Mouse (Mus musculus) retina, embryonic 14.5 days (tissue): ENCODE results near the gene Vmn1r223.
"Not testable (repeated sequence)": the region's sequence is repeated elsewhere in the genome, so short reads cannot be mapped to it uniquely, and the experiment has no call there.

Experiments used
- DNase-seq: peaks from one replicate; pipeline ENCODE4 v3.0.0-alpha.2; 2015; ENCODE audit warnings: low spot score

The Vmn1r223 gene

GRCm38 (mm10) chr13:23246834-23247233 is at the start of gene Vmn1r223:
Vmn1r223 (plus strand) TSS chr13:23247134.
- not testable (repeated sequence) for DNase-seq

DNA sequence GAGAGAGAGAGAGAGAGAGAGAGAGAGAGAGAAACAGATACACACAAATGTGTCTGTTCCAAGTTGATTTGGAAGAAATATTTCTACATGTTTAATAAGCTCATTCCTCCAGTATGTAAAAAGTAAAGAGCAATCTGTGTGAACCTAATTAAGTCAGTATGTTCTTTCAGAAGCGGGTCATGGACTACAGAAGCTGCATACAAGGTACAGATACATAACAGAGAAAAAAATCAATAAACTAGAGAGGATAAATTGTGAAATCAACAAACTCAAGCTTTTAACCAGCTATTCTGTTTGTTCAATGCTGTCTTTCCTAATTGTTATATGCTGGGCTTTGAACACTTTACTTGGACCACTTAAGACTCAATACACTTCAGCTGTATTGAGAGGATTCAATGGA is 43.0 kb upstream of the Vmn1r223 start:
- DNase-seq = not testable (repeated sequence)

- not testable (repeated sequence) for DNase-seq
These were observed 33.1 kb upstream of the Vmn1r223 start, which contains the start of gene Vmn1r221 for GRCm38 (mm10) chr13:23213827-23214226. Vmn1r221 (plus strand) TSS chr13:23214127.

DNA sequence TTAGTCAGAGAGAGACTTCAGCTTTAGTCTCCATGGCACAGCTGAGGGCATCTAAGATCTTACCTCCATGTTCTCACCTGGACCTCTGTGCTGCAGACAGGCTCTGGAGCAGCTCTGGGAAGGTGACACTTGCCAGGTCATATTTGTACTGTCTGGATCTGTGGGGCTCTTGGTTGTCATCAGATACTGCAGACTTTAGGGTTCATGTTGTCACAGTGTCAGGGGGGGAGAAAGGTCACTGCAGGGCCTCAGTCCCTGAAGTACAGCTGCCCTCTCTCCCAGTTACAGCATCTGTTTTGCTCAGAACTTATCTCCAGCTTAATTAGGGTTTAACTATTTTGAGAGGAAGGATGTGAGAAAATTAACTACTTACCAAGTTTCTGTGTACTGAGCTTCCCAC is 11.1 kb upstream of the Vmn1r223 start, which contains the start of gene Vmn1r222:
Gene Vmn1r222, minus strand, starts transcription at position 101 of the 400 bp plus-strand sequence.
- not testable (repeated sequence) for DNase-seq

GRCm38 (mm10) chr13:23258546-23259048 is 11.7 kb downstream of the Vmn1r223 start:
- DNase-seq = no peak

GRCm38 (mm10) chr13:23268606-23269005 is 21.7 kb downstream of the Vmn1r223 start:
- not testable (repeated sequence) for DNase-seq

DNA sequence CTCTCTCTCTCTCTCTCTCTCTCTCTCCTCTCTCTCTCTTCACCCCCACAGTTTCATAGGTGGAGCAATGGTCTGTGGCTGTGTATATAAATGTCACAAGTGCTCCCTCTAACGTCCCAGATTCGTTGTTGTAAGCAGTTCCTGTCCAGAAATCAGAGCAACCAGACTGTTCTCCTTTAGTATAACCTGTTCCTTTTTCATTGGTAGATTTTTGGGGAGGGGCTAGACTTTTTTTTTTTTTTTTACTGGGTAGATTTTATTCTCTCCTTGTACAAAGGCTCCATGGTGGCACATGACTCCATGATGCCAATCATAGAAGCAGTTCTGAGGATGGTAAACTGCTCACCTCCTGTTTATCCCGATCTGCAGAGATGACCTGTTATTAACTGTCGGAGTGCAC is 22.2 kb downstream of the Vmn1r223 start:
- peak; percentile 20 for DNase-seq

DNA sequence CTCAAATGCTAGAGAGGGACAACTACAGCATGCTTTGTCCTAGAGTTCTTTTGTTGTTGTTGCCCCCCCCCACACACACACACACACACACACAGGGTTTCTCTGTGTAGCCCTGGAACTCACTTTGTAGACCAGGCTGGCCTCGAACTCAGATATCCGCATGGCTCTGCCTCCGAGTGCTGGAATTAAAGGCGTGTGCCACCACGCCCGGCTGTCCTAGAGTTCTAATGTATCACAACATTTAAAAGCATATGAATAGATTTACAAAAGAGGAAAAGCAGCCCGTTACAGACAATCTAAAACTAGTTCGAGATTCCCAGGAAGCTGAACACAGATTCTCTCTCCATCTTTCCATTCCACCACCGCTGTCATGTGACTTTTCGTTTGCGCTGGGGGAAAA is 22.7 kb downstream of the Vmn1r223 start:
- no peak for DNase-seq

DNA sequence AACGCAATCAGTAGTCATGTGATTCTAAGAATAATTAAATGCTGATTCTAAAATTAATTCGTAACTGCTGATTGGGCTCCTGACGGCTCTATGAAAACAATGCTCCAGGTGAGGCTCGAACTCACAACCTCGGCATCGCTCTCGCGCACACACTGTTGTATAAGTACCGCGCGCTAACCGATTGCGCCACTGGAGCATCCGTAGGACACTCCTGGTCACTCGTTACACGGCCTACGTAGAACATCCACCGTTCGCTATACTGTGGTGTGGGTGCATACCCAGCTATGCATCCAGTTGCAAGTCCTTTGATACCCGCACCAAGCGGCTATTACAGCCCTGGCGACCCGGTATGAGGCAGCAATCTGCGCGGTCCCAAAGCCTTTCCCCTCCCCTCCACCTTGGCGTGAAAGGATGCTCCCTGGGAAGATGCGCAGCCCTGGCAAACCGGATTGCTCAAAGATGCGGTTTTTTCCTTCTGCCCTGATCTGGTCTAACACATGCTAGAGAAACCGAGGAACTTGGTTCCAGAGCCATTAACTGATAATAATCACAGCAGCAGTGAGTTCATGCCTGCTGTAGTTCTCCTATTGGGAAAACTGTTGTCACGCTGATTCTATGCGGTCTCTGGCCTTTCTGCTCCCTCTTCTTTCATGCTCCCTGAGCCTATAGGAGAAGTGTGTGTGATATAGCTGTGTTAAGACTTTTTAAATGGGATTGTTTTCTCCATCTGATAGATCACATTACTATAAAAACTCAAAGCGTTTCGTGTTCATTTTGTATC is 23.6 kb downstream of the Vmn1r223 start:
- DNase-seq = peak; percentile 62

- DNase-seq = no peak
These were observed 32.6 kb downstream of the Vmn1r223 start for GRCm38 (mm10) chr13:23279576-23279975.

GRCm38 (mm10) chr13:23279992-23280391 is 33.1 kb downstream of the Vmn1r223 start:
- DNase-seq = no peak

GRCm38 (mm10) chr13:23285191-23285920 is 38.4 kb downstream of the Vmn1r223 start:
- peak; percentile 65 for DNase-seq

DNA sequence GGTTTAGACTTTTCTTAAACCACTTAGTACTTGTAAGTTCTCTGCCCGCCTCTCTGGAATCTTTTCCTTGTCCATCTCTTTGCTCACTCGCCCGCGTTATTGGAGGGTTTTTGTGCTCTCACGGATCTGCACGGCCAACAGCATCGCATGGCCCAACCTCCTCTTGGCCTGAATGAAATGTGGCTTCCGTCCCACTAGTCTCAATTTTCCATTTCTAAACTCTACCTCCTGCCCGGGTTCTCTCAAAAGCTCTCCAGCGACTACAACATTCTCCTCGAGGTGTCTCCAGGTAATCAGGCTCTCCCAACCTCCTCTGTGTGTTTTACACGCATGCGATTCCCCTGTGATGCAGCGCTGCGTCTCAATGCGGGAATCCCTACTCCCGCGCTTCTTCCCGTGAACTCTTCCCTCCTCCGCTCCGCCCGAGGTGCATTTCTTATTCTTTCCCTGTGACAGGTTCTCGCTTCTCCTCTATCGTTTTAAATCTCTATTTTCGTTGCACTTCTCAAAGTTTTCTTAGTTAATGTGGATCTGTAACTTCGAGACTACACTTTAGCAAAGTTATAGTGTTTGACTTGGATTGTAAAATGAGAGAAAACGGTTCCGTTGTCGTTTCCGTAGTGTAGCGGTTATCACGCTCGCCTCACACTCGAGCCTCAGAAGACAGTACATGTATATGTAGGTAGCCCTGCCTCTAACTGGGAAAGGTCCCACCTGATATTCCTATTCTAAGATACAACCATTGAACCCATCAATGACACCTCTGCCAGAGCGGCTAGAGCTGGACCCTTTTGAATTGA is 39.2 kb downstream of the Vmn1r223 start:
- peak; percentile 50 for DNase-seq

- peak; percentile 36 for DNase-seq
These were observed 39.9 kb downstream of the Vmn1r223 start for GRCm38 (mm10) chr13:23286721-23287362.

GRCm38 (mm10) chr13:23297737-23298136 is 50.8 kb downstream of the Vmn1r223 start:
- DNase-seq = peak; percentile 57

- peak; percentile 68 for DNase-seq
These were observed 51.7 kb downstream of the Vmn1r223 start for GRCm38 (mm10) chr13:23298445-23299232.

DNA sequence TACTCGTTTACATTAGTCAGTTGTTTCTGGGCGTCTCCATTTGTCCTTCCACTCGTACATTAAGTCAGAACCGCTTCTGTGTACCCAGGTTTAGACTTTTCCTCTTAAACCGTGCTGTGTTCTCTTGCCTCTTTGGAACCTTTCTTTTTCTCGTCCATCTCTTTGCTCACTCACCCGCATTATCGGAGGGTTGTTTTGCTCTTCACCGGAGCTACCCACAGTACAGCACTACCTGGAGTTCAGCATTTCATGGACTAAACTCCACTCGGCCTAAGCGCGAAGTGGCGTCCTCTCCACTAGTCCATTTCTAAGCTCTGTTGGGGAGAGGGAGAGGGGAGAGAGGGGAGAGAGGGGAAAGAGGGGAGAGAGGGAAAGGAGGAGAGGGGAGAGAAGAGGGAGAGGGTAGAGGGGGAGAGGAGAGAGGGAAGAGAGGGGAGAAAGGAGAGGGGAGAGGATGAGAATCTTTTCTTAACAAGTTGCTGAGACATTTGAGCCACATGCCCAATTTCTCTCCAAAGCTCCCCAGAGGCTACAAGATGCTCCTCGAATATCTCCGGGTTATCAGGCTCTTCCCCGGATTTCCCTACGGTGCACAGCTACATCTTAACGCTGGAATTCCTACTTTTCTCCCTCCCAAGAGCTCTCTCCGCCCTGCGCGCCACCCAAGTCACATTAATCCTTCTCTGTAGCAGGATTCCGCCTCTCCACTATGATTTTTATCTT is 52.5 kb downstream of the Vmn1r223 start:
- peak; percentile 43 for DNase-seq

GRCm38 (mm10) chr13:23299999-23300341 is 53.0 kb downstream of the Vmn1r223 start:
- peak; percentile 82 for DNase-seq
